Mouse (Mus musculus) cerebellum, adult 18-20 months (tissue): ENCODE data around the gene Txndc16.

Experiments
- DNase-seq, 2 experiments: peaks; one replicate each; pipeline ENCODE4 v3.0.0; 2021

Gene Txndc16

DNA sequence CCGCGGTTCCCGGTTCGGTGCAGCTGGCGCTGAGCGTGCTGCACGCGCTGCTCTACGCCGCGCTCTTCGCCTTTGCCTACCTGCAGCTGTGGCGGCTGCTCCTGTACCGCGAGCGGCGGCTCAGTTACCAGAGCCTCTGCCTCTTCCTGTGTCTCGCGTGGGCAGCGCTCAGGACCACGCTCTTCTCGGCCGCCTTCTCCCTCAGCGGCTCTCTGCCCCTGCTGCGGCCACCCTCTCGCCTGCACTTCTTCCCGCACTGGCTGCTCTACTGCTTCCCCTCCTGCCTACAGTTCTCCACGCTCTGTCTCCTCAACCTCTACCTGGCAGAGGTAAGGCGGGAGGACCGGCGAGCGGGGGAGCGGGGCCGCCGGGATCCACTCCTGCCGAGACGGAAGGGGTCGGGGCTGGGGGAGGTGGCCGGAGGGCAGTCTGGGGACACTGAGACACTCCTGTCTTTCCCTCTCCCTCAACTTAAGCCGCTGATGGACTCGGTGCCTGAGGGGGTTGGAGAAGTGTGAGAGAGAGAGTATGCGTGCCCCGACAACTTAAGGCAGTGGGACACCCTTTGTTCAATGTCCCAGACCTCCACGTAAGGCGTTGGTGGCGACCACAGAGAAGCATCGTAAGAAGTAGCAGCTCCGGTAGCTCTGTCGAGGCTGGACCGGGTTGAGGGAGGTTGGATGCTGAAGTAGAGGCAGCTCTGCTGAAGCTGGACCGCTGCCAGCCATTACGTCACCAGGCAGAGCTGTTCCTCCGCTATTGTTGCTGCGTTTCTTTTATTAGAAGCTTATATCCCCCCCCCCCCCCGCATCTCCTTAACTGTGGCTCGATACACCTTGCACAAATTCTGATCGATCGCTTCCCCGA, at the start of gene Txndc16:
Gene Txndc16 (minus strand): TSS at position 239 of the 867 bp plus-strand sequence.
- peak; percentile 93 to 94 for DNase-seq

DNA sequence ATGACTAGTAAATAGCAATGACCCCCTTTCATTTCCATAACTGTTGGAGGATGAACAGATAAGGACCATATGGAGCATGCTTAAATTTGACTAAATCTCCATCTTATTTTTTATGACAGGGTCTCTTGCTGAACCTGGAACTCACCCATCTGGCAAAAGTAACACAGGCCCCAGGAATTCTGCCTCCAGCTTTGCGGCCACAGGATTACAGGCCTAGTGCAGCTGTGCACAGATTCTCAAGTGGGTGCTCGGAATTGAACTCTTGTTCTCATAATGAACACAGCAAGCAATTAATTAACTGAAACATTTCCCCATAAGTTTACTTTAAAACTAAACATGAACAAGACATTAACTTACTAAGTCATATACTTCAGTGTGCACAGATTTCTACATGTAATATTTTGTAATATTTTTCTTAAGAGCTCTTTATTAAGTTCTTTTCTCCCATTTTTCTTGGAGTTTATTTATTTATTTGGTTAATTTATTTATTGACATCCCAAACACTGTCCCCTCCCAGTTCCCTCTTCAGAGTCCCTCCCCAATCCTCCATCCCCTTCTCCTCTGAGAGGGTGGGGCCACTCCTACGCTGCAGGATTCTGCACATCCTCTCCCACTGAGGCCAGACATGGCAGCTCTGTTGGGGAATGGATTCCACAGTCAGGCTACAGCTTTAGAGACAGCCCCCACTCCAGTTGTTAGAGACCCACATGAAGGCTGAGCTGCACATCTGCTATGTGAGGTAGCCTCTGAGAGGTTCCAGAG, 43.9 kb upstream of the Txndc16 start:
- no peak for DNase-seq

DNA sequence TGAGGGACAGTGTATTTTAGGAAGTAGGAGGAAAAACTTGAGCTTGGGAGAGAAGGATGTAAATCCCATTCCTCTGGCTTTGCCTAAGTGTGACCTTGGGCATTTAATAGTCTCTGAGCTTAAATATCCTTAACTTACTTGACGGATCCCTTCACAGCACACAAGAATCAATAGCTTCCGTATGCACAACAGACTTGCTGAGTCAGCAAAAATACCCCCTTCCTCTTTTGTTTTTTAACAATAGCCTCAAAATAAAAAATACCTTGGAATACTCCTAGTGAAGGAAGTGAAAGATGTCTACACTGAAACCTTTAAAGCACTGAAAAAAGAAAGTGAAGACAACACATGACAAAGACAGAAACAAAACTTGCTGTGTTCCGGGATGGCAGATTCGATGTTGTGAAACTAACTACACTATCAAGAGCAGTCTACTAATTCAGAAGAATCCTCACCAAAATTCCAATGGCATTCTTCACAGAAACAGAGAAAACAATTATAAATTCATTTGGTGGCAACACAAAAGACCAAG, 31.5 kb upstream of the Txndc16 start:
- no peak for DNase-seq

DNA sequence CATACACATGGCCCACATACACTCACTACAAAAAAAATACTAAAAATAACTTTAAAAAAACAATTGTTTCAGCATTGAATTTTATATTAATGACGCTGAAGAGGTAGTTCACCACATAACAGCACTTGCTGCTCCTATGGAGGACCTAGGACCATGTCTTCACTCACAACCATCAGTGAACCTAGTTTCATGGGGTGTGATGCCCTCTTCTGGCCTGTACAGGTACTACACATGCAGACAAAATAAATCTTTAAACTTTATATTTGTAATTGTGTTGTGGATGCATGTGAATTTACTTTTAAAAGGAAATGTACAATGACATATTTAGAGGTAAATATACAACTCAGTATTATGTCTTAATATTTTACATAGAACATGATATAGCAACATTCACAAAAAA, 21.5 kb upstream of the Txndc16 start:
- no peak for DNase-seq

DNA sequence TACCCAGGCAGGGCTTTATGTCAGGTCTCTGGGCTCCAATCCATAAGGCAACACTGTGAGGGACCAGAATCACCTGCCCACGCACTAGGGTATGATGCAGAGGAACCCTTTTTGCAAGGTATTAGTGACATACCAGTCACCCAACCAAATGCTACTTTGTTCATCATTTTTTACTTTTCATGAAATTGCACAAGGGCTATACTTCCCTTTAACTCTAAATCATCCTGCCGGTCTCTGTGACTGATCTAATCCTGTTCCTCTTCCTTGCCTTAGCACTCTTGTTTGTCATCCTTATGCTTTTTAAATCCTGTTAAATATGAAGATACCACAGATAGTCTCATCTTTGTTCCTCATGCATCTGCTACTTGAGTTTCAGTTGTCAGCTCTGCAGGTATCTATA, 18.9 kb upstream of the Txndc16 start:
- no peak for DNase-seq

DNA sequence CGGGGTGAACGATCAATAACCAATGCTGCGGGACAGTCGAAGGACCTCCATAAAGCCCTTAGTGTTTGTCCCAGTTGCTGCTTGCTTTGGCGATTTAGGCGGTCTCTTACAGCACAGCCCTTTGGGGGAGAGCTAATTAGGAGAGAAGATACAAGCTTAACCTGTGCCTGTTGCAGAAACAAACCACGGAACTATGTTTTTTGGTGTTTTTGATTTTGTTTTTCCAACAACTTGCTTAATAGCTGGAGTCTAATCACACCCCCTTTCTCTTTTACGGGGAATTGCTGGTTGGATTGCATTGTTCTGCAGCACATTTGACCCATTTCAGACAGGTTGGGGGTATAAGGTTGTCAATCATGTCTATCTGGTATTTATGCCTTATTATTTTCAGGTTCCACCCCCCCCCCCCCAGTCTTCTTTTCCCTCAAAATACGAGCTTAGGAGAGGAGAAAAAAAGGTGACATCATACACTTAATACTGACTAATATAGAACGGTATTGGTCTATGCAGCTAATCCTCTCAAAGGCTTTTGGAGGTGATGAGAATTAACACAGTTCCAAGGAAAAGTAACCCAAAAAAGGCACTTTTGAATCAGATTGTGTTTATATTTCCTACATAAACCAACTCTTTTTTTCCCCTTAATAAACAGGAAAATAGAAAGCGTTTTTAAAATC, 966 bp upstream of the Txndc16 start:
- DNase-seq = no peak

DNA sequence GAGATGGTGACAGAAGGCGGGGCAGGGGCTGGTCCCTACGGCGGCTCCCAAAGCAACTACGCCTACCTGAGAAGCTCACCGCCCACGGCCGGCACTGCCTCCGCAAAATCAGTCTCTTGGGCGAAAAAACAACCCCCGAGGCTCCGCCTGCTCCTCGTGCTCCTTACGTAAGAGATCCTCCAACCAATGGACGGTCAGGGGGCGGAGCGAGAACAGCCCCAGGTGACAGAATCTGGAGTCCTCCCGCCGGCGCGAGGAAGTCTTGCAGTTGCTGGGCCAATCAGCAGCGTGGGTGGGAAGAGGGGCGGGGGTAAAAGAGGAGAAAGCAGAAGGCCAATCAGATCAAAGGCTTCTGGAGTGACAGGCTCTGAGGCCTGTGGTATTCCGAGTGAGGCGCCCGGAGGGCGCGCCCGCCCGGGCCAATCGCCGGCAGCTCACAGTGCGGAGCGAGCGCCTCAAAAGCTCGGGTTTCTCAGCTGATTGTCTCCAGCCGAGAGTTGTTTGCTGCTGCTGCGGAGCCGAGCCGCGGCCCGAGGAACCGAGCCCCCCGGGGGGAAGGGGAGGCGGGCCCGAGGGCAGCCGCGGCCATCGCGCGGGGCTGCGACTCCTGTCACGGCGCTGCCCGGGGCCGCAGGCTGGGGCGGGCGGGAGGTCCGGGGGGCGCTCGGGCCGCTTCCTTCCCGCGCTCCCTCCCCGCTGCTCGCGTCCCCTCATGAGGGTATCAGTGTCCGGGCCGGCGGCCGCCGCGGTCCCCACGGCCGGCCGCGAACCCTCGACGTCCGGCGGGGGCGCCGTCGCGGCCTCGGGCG, 643 bp downstream of the Txndc16 start, which contains the start of gene Gpr137c:
Gene Gpr137c (plus strand): TSS at position 437 of the 809 bp plus-strand sequence.
- DNase-seq = peak; percentile 97 to 100

DNA sequence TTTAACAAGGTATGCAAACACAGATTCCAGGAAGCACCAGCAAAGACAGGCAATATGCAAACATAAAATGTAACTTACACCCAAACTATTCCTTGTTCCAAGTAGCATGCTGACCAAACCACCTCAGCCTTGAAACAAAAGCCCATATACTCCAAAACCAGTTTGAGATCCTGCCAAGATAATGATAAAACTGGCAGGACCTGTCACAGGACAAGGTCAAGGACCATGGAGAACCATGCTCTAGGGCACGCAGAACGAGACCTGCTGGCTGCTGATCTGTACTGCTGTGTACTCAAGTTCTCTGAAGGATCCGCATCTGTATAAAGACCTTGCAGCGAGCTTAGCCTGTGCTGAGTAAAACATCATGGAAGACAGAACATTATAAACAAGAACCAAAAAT, 2.4 kb downstream of the Txndc16 start:
- no peak for DNase-seq

DNA sequence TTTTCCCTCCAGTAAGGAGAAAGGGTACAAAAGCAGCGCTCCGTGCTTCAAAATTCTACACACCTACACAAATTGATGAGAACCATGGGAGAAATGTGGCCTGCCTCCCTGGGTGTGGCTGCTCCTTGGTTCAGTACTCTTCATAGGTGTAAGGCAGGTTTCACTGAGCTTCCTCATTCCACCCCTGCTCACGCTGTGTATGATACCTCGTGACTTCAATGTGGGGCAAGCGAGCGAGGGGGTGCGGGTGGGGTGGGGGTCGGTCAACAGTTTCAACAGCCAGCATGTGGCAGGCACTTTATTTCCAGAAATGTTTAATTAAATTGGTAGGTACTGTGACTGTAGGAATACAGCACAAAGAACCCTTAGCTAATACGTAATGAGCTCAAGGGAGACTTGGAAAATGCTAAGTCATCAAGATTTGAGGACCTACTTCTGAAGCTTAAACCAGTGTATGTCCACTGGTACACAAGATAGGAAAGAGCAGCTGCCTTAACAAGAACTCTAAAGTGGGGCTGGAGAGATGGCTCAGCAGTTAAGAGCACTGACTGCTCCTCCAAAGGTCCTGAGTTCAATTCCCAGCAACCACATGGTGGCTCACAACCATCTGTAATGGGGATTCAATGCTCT, 3.3 kb downstream of the Txndc16 start:
- no peak for DNase-seq

DNA sequence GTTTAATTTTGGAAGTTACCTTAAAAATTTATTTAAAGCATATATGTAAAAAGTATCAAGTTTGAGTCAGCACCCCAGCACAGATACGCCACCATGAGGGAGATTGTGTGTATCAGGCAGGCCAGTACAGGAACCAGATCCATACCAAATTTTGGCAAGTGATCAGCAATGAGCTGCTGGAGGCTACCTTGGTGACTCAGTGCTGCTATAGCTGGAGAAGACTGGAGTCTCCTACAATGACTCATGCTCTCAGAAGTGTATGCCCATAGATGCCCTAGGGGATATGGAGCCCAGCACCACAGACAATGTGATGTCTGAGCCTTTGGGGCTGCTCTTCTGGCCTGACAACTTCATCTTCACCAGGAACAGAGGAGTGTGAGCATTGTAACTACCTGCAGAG, 8.7 kb downstream of the Txndc16 start:
- peak in 1 of 2 experiments; percentile 20 for DNase-seq

DNA sequence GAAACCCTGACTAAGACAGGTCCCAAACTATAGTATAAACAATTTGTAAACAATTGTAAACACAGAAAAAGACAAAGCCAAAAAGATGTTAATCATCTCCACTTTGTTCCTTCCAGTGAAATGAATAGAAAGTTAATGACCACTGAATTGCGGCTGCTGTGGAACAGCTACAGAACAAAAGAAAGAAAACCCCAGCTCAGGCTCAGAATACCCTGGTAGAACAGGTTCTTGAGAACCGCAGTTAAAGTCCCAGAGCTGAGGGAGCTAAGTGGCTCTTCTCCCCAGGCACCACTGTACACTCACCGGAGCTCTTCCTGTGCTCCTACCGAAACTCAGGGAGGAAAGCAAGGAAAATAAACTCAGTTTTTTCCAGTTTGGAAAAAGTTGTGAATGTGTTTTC, 9.4 kb downstream of the Txndc16 start:
- DNase-seq = no peak

DNA sequence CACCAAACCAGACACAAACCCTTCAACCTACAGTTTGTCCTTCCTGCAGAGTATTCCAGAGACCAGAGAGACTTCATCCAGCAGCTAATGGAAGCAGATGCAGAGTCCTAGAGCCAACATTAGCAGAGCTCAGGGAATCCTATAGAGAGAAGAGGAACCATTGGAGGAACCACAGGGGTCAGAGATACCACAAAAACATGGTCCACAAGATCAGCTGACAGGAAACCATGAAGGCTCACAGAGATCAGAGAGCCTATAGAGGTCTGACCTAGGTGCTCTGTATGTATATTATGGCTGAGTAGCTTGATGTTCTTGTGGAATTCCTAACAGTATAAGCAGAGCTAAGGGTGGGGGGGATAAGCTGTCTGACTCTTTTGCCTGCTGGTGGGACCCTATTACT, 19.5 kb downstream of the Txndc16 start:
- no peak for DNase-seq

DNA sequence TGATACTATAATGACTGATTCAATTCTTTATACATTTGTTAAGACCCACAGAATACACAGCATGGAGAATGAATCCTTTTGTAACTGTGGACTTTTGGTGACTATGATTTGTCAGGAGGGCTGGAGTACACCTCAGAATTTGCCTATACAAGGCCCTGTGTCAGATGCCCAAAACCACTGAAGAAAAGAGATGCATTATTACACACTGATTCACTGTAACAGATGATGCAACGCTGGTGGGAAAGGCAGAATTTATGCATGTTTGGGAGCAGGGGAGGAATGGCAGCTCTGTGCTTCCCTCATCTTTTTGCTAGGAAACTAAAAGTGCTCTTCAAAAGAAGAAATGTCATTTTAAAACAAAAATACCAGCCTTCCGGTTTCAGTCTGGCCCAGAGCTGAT, 29.1 kb downstream of the Txndc16 start:
- no peak for DNase-seq

DNA sequence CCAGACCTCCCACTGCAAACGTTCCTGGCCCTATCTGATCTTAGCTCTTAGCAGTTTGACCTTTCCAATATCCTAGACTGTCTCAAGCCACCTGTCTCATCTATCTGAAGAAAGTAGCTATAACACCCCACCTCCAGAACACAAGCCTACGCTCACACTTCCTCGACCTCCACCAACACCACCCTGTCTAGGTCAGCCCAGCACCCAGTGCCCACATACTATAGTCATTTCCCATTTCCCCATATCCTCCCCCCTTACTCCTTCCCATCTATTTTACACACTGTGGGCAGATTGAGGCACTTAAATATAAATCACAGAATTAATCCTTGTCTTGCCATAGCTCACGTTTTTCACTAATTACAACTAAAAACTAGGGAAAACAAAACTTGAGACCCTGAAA, 38.5 kb downstream of the Txndc16 start:
- DNase-seq = no peak

DNA sequence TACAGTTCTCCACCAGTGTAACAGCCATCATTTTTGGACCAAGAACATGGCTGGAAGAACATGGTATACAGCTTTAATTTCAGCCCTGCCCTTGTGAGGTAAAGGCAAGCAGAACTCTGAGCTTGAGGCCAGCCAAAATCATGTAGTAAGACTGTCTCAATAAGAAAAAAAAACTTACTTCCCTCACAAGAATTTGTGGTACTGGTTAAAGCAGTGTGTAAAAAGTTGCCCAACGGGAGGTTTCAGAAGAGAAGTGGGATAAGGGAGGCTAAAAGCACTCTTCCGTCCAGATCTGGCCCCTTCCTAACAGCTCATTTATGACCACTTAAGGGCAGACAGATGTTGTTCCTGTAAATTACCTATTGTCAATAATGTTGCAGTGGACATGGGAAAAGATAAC, 40.5 kb downstream of the Txndc16 start:
- DNase-seq = no peak

DNA sequence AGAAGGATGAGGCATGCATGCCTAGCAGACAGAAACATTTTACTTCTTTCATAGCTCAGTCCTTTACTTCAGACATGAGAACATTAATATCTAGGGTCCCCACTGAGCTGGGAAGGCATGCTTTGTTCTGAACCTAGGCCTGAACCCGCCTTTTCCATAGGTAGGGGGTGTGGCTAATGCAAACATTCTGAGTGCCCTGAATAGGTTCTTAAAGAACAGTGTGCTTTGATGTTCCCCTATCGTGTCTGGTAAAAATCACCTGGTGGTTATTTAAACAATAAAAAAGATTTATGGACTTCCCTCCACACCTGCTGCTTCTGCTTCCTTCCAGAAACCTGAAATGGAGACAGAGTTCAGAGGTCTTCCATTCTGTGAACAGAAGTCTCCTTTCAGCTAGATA, 40.9 kb downstream of the Txndc16 start:
- no peak for DNase-seq

DNA sequence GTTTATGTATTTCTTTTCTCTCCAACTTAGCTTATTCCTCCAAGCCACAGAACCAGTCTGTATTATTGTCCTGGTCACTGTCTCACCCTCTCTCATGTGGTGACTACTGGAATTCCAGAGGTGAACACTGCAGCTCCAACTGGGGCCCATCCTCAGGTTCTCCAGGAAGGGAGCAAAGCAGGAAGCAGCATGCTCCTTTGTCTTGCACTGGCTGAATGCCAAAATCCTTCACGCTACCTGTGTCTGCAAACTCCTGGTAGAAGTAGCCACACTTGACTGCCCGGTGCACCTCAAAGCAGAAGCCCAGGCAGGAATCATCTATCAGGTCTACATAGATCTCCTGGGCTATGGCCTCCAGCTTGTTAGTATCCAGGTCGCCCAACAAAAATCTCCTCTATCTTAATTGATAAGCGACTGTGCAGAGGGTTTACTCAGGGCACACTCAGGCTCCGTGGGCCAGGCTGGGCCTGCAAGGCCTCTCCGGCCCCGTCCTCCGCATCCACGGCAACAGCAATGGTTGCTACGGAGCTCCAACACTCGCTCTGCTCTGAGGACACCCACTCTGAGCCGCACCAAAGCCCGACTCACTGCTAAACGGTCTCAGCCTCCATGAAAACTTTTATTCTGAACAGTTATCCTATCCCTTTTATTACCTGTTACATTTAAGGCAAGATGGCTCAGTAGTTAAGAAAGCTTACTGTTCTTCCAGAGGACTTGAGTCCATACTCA, 45.0 kb downstream of the Txndc16 start:
- DNase-seq = no peak

DNA sequence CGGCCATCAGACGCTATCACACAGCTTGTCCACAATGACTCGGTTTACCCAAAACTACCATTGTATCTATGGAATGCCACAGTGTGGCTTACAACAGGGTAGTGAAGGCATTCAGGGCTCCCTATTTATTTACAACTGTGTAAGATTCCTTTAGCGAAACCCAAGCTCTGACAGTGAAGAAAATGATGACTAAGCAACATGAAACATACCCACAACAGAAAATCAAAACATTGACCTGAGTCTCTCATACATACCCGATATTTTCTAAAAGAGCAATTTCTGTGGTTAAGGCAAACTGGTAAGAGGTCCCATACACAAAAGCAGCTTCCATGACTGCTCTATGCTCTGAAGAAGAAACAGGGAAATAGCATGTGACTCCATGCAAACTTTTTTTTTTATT, 47.9 kb downstream of the Txndc16 start:
- no peak for DNase-seq

DNA sequence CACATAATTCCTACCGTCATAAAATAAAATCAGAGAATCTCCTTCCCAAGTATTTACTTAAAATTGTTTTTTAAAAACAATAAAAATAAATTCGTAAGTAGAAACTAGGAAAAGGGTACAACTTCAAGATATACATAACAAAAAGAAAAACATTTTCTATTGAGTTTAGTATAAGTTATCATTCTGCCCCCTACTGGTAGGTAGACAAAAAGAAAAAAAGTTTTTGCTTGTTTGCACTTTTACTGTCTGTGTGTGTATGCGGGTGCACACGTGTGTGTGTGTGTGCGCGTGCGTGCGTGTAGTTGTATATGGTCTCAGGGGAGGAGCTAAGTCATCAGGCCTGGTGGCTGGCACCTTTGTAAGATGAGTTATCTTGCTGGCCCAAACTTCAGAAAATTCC, 52.8 kb downstream of the Txndc16 start:
- DNase-seq = no peak

DNA sequence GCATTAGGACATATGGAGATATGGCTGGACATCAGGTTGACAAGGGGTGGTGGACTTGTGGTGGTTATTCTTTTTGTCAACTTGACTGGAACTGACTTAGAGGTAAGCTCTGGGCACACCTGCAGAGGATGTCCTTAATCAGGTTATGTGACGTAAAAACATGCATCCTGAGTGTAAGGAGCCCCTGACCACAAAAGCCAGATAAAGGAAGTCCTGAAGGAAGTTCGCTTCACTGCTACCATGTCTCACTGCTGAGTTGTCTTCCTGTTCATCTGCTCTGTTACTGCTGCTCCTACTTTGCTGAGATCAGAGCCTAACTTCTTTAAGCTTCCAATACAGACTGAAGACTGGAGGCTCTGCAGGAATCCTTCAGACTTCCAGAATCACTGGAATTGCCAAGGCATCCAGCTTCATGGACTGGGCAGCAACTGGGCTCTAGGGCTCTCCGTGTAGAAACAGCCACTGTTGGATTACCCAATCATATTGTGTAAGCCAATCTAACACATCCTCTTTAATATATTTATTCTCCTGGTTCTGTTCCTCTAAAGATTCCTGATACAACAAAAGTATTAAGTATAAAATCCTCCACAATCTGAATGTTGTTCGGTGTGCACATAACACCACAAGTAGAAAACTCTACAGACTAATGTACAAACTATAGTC, 64.5 kb downstream of the Txndc16 start:
- no peak for DNase-seq

DNA sequence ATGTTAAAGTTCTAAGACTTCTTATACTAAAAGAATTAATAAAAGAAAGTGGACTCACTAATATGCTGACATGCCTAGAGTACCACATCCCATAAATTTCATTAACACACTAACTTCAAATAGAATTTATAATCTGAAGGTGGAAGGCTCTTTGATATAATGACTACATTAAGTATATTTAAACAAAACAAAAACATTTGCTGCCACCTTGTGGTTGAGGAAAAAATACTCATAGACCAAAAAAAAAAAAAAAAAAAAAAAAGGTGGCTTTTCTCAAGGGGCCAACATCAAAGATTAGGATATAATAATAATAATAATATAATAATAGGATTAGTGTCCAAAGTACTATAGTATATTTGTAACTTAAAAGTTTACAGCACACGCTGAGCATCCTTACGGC, 66.9 kb downstream of the Txndc16 start:
- DNase-seq = no peak
